Mouse (Mus musculus): ENCODE measurements around the gene Zfp148. TPM values are rescaled to one million over a fixed set of nuclear protein-coding genes. Genes with fewer than 3 reads are reported as not detected.
A peak's percentile ranks its signal among the peaks of the same experiment; 100 is the strongest.
"Not testable (repeated sequence)": the region's sequence is repeated elsewhere in the genome, so short reads cannot be mapped to it uniquely, and the experiment has no call there.

Zfp148 gene
- total RNA-seq, 2 experiments from 2014 or later = 50.3 to 51.4 TPM

DNA sequence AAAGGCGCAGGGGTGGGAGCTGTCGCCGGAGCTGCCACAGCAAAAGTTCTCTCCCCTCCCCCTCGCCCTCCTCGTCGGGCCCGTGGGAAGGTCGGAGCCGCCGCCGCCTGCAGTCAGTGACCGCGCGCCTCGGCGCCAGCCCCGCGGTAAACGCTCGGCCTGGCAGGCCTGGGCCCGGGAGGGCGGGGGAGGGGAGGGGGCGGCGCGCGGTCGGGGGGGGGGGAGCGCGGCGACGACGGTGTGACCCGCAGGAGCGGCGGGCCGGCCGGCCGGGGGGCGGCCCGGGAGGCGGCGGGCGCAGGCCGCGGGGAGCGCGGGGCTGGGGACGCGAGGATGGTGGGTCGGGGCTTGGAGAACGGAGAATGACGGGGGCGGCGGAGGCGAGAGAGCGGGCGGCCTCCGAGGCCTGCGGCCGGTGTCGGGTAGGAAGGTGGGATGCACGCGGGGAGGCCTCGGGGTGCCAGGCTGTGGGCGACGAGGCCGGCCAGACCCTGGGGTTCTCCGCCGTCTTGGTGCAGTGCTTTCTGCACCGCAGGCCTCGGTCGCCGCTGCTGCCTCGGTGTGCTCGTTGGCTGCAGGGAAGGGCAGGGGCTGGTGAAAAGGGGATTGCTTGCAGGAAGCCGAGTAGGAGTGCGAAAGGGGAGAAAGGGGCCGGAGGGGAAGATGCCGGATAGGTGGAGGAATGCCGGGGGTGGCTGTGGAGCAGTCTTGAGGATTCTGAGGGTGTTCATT is 412 bp downstream of the Zfp148 start:
- intact Hi-C loops (cut with DNase I) = loop anchor here (5.0 kb wide), 1 partner anchor 356 kb away; no protein-coding TSS in a partner anchor
- peak; percentile 60 to 70 for DNase-seq

DNA sequence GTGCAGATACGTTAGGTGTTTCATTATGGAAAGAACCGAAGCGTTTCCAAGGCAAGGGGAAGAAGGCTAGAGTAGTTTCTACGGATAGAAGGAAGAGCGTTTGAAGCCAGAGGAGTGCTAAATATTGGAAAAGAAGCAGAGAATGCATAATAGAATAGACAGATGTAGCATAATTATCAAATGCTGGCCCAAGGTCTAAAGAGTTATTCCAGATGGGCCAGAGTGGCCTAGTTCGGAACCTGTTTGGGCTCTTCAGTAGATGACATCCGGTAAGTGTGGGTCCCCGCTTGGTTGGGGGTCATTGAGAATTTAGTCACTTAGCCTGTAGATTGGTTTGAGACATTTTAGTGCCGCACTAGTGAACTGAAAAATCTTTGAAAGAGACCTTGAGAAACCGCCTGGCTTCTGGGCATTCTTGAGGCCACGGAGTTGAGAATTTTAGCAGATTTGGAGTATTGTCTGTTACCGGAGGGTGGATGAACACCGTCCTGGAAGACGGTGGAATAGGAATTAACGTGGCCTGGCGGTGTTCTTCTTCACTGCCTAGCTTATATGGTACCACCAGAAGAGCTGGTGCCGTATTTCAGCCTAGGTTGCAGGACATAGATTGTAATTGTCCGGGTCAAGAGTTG is 1.1 kb downstream of the Zfp148 start:
- intact Hi-C loops (cut with DNase I) = loop anchor here (5.0 kb wide), 1 partner anchor 356 kb away; no protein-coding TSS in a partner anchor

DNA sequence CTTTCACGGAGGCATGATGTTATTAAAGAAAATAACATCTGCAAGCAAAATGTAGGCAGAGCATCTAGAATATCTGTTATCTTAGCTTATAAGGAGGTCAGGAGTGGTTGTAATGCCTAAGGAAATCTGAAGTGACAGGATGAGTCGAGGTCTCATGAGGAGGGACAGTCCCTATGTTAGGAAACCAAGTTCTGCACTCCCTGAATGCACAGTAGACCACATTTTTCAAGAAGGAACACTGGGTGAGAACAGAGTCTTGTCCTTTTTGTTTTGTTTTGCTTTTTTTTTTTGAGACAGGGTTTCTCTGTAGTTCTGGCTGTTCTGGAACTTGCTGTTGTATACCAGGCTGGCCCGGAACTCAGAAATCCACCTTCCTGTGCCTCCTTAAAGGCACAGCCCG is 1.7 kb downstream of the Zfp148 start:
- intact Hi-C loops (cut with DNase I) = loop anchor here (5.0 kb wide), 1 partner anchor 355 kb away; no protein-coding TSS in a partner anchor
- DNase-seq = peak in 1 of 2 experiments; percentile 12

More for the DNA sequence above, 1.1 kb downstream of the Zfp148 start:
- peak in 1 of 2 experiments; percentile 32 for DNase-seq

DNA sequence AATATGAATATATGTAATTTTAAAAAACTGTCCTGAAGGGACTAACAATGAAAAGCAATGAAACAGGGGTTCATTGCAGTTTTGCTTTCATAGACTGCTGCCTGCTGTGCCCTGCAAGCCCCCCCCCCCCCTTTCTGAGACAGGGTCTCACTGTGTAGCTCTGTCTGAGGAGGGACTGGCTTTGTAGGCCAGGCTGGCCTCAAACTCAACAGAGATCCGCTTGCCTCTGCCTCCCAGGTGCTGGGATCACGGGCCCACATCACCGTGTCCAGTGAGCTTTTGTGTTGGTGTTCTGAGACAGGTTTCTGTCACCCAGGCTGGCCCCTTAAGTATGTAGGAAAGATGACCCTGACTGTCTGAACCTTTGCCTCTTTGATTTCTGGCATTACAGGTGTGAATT is 2.9 kb downstream of the Zfp148 start:
- no peak for DNase-seq
- intact Hi-C loops (cut with DNase I) = loop anchor here (5.0 kb wide), 1 partner anchor 354 kb away; no protein-coding TSS in a partner anchor

DNA sequence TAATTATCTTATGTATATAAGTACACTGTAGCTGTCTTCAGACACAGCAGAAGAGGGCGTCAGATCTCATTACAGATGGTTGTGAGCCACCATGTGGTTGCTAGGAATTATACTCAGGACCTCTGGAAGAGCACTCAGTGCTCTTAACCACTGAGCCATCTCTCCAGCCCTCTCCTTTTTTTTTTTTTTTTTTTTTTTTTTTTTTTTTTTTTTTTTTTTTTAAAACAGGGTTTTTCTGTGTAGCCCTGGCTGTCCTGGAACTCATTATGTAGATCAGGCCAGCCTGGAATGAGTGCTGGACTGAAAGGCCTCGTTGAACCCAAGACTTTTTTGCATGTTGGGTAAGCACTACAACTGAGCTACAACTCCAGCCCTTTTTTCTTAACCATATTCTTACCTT is 3.4 kb downstream of the Zfp148 start:
- intact Hi-C loops (cut with DNase I) = loop anchor here (5.0 kb wide), 1 partner anchor 353 kb away; no protein-coding TSS in a partner anchor
- DNase-seq = not testable (repeated sequence)

DNA sequence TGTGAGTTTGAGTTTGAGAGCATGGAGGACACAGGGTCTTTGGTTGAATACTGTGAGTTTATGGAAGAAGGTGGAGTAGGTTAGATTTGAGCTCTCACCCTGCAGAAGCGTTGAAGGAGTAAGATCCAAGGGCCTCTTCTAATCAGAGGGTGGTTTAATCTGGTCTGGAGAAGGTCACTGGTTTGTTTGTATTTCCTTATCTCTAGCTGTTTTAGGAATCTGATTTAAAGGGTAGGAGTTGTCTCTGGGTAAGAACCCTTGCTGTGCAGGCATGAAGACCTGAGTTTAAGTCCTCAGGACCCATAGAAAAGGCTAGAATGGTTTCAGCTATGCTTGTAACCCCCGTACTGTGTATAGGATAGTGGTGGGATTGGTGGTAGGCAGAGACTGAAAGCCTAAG is 6.4 kb downstream of the Zfp148 start:
- intact Hi-C loops (cut with DNase I) = no loop called here

DNA sequence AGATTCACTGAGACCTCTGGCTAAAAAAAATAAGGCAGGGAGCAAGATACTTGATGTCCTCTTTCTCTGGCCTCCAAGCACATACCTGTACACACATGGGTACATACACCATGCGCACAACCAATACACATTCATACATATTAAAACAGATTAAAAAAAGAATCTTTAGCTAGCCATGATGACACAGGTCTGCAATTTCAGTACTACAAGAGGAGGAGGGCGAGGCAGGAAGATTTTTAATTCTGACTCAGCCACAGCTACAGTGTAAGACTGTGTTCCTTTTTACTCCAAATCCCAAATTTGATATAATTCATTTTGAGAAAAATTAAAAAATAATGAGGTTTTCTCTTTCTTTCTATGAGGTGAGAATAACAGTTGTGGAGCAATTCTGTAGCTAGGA is 6.8 kb downstream of the Zfp148 start:
- intact Hi-C loops (cut with DNase I) = no loop called here
- no peak for DNase-seq

More for the DNA sequence above, 6.4 kb downstream of the Zfp148 start:
- no peak for DNase-seq

DNA sequence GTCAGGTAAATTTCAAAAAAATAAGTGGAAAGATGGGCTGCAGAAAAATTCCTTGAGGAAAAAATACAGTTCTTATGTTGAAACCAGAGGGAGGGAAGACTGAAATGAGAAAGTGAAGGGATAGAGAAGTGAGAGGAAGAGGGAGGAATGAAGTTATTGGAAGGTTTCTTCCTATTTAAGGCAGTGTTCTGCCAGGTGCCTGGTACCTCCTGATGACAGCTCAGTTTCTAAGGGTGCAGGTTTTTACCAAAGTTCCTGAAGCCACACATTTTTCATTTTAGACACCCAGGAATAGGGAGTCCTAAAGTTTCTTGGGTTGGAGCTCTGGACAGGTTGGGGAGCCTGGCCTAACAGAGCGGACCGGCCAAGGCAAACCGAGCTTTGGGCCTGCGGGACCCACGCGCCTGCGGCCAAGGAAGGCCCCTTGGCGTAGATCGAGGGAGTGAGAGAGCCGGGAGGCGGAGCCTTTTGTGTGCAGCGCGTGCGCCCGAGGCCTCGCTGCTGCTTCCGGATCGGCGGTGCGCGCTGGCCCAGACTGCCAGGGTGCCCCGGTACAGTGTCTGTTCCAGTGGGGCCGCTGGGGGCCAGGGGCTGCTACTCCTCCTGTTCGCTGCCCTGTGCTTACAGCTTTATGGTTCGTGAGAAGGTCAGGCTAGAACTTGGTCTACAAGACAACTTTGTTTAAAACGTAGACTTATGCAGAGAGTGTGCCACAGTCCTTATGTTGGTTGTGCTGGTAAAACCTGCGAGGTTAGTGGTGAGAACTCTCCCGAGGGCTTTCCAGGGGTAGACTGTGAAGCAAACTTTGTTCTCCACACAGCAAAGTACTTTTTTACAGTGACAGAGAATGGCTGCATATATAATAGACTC is 19.5 kb downstream of the Zfp148 start:
- intact Hi-C loops (cut with DNase I) = no loop called here
- DNase-seq = peak; percentile 86

DNA sequence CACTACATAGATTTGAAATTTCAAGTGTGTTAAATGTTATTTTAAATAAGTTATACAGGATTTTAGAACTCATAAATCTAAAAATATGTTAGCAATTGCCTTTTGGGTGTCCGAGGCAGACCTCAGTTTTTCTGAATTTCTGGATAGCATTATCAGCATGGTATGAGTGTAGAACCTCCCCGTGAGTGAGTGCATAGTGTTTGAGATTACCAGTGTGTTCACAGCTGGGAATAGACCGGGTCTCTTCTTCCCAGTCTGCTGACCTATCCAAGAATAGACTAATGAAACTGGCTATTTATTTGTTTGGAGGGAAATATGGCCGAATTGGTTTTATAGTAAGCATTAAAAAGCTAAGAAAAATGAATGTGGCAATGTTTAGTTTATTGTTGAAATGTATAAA is 20.3 kb downstream of the Zfp148 start:
- no peak for DNase-seq
- intact Hi-C loops (cut with DNase I) = no loop called here

DNA sequence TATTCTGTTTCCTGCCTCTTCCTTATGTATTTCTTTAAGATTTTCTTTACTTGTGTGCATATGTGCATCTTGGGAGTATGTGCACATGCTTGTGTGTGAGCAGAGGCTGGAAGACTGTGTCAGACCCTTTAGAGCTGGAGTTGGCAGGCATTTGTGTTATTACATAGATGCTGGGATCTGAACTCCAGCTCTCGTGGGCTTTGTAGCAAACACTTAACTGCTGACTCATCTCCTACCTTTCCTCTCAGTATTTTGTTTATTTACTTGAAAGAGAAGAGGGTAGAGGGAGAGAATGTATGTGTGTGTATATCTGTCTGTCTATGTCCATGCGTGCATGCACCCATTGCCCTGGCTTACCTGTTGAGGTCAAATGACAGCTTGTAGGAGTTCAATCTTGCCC is 22.6 kb downstream of the Zfp148 start:
- intact Hi-C loops (cut with DNase I) = no loop called here
- no peak for DNase-seq

DNA sequence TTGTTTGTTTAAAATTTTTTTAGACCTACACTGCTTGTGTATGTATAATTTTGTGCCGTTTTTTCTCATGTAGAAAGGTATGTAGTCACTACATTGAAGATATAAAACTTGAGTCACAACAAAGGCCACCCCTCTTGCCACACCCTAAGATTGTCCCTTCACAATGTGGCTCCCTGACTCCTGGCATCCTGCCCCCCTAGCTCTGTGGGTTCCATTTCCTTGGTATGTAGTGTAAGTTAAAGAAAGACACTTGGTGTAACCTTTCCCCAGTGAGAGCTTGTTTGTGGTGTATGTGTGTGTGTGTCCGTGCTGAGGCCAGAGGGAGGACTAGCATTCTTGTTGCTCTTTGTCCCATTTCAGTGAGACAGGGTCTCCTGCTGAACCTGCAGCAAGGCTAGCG is 23.4 kb downstream of the Zfp148 start:
- no peak for DNase-seq
- intact Hi-C loops (cut with DNase I) = no loop called here

DNA sequence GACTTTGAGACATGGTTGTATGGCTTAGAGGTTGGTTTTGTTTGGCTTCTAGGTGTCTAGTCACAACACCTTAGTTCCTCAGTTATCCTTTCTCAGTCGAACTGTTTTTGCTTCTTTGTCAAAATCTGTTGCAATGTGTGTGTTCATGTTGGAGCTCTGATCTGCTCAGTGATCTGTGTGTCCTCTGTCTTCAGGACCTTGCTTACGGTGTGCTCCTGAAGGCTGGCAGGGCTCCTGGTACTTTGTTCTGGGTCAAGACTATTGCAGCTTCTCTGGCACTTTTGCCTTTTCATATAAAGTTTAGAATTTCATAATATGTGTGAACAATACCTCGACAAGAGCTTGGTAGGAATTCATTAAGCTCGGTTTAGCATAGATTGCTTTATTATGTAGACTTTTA is 24.9 kb downstream of the Zfp148 start:
- no peak for DNase-seq
- intact Hi-C loops (cut with DNase I) = no loop called here

DNA sequence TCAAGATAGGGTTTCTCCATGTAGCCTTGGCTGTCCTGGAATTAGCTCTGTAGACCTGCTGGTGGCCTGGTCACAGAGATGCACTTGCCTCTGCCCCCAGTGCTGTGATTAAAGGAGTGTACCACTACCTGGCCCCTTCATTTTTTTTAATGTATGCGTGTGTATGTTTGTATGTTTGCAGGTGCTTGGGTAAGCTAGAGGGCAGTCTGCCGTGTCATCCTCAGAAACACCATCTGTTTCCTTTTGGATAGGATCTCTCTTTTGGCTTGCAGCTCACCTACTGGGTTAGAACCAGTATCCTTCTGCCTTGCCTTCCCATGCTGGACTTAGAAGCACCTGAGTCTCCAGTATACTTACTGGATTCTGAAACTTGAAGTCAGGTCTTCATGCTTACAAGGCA is 29.5 kb downstream of the Zfp148 start:
- DNase-seq = no peak
- intact Hi-C loops (cut with DNase I) = no loop called here

DNA sequence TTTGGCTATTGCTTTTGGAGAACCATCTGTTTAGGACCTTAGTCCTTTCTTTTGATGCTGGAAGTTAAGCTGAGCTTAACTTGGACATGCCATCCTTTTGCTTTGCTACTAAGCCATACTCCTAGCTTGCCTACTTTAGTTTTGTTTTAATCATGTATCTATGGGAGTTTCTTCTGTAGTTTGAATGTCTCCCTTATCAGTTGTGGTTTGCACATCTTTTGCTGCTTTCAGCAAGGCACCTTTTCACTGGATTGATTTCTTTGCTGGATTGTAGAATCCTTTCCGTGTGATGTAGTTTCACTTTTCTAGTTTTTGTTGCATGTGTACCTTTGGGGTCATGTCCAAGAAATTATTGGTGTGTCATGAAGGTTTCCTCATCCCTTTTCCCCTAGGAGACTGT is 30.0 kb downstream of the Zfp148 start:
- intact Hi-C loops (cut with DNase I) = no loop called here
- DNase-seq = no peak

DNA sequence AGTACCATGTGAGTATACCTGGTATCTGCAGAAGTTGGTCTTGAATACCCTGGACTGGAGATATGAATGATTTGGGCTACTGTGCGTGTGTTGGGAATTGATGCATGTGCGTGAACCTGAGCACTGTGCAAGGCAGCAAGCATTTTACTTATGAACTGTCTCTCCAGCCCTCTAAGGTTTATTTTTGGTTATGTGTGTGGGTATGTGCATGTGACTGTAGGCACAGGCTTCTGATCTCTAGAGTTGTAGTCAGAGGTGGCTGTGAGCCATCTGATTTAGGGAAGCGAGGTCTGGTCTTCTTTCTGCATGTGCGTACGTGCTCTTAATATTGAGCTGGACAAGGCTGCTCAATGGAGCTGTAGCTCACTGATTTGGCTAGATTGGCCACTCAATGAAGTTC is 33.6 kb downstream of the Zfp148 start:
- intact Hi-C loops (cut with DNase I) = no loop called here
- peak; percentile 45 to 59 for DNase-seq

DNA sequence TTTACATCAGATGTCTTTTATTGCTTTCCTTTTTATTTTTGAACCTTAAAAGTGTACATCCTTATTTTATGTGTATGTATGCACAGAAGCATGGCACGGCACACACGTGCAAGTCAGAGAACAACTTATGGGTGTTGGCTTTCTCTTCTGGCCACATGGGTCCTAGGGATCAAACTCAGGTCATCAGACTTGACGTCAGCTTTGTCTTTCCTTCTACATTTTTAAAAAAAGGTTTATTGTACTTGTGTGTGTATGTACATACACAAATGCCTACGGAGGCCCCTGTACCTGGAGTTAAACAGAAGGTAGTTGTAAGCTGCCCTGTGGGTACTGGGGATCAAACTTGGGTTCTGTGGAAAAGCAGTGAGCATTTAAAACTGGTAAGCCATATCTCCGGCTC is 35.0 kb downstream of the Zfp148 start:
- intact Hi-C loops (cut with DNase I) = loop anchor here (5.0 kb wide), 1 partner anchor 67 kb away; no protein-coding TSS in a partner anchor
- DNase-seq = no peak

DNA sequence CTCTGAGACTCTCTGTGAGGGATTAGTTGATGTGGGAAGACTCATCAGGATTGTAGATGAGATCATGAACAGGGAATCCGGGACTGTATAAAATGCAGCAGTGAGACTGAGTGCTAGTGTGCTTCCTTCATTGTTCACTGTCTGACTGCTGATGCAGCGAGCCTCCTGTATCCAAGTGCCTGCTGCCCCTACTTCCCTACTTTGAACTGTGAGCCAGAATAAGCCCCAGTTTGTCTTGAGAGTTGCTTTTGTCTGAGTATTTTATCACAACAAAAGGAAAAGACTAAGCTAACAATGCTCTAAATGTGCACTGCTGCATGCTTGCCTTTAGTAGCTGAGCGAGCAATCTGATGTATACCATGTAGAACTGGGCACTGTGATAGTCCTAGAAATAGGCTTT is 47.7 kb downstream of the Zfp148 start:
- intact Hi-C loops (cut with DNase I) = no loop called here
- no peak for DNase-seq

DNA sequence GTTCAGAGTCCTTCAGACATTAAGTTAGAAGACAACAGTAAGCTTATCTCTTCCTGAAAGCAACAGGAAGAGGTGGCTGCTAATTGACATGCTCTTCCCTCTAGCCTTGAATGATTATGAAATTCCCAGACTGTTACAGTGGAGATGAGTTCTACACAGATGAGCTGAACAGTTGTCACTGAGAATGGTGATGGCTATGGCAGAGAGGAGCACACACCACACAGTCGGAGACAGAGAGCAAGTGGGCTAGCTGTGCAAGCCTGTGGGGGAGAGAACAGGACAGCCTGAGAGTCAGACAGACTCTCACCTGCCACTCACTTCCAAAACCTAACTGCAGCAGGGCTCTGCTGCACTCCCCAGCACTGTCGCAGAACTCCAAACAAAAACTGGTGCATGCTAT is 51.0 kb downstream of the Zfp148 start:
- intact Hi-C loops (cut with DNase I) = no loop called here
- no peak for DNase-seq

DNA sequence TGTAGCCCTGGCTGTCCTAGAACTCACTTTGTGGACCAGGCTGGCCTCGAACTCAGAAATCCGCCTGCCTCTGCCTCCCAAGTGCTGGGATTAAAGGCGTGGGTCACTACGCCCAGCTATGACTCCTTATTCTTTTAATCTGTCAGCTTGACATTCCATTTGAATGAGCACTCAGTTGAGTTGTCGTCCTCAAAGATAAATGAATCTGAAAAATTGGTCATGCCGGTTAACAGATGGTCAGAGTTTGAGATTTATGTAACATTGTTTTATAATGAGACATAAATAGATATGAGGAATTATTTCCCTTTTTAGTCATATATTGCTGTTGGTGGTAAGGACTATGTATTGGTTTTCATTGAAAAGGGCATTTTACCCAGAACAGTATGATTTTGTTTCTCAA is 60.4 kb downstream of the Zfp148 start:
- intact Hi-C loops (cut with DNase I) = no loop called here

DNA sequence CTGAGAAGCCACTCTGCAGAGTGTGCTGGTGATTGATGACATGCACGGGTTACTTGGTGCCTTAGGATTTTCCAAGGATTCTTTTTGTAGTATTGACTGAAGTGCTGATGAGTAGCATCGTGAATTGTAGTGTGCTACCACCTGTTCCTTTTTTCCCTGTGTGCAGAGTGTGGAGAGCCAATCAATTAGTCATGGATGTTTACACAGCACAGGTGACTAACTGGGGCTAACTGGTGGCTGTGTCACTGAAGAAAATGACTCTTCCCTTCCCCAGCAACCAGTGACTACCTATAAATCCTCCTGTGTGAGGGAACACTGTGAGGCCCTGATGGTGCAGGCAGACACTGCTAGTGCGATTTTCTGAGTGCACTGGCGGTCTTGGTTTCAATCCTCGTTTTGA is 66.2 kb downstream of the Zfp148 start:
- no peak for DNase-seq
- intact Hi-C loops (cut with DNase I) = no loop called here

More for the DNA sequence above, 60.4 kb downstream of the Zfp148 start:
- DNase-seq = no peak

DNA sequence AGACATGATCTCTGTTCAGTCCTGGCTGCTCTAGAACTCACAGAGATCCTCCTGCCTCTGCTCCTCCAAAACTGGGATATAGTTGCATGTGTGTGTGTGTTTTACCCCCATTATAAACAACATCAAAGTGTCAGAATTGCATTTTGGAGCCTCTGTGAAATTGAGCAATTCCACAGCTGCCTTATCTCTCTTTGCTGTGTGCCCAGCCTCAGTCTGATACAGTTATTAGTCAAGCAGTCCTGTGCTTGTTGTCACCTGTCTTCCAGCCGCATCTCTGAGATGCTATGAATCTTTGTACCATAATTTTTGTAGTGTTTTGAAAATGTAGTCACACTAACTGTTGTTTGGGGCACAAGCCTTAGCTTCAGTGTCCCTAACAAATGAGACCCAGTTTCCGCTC is 73.2 kb downstream of the Zfp148 start:
- intact Hi-C loops (cut with DNase I) = no loop called here
- DNase-seq = no peak
